Mouse (Mus musculus) stomach, postnatal 0 days (tissue): ENCODE measurements at regions not wholly inside any gene's neighbourhood (a gene's known extent, or its start where the extent isn't known, plus 50 kb on each side); places are given as distances from the start of the nearest gene placed in this dataset.

ENCODE experiments used
- CTCF ChIP-seq: IDR thresholded peaks from 2 replicates; pipeline ENCODE4 v1.5.1; 2016; ENCODE audit warnings: antibody characterized with exemption, low read depth, mild to moderate bottlenecking, moderate library complexity
- EP300 ChIP-seq: optimal IDR thresholded peaks from 2 replicates; pipeline ENCODE3; 2016; ENCODE audit warnings: antibody characterized with exemption

DNA sequence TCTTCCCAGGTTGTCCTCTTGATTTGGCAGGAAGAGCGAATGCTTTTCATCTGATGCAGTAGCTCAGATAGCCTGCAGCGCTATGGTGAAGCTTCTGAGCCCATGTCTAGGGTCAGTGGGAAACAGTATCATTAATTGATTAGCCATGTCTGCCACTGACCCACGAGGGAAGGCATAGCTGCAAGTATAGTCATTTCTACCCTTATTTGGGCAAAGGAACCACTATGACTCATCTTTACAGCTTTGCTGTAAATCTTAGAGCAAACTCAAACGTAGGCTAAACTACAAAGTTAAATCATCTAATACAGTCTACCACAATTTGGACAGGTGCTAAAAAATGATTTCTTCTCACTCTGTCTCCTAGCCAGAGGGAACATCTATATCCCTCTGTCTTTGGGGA is 289.5 kb downstream of the Cbln1 start:
- no peak for TF ChIP-seq CTCF
- TF ChIP-seq EP300, result no peak
